Mouse (Mus musculus) gastrocnemius, postnatal 25 days (tissue): Measurements from ENCODE around the gene Tmem132d. TPM values are rescaled to one million over a fixed set of nuclear protein-coding genes. Genes with fewer than 3 reads are reported as not detected.

Experiments
- DNase-seq: peaks from one replicate; pipeline ENCODE4 v3.0.0; 2022
- total RNA-seq, 2 experiments: library from RNA; stranded (reverse); gene quantifications; 1 replicate in 1 of 2; 2 replicates in 1 of 2; pipeline ENCODE4 v1.2.3; 2021

Gene Tmem132d
- total RNA-seq, 2 experiments from 2014 or later = 0.05 TPM; not detected in 1

GRCm38 (mm10) chr5:127924106-127924505 lies 508.8 kb downstream of the Tmem132d start:
- DNase-seq = no peak

GRCm38 (mm10) chr5:127919171-127919570 lies 513.7 kb downstream of the Tmem132d start:
- no peak for DNase-seq

- DNase-seq = no peak
These were observed 514.5 kb downstream of the Tmem132d start for GRCm38 (mm10) chr5:127918376-127918775.

- DNase-seq = no peak
These were observed 518.7 kb downstream of the Tmem132d start for GRCm38 (mm10) chr5:127914157-127914556.

- DNase-seq = no peak
These were observed 521.3 kb downstream of the Tmem132d start for GRCm38 (mm10) chr5:127911603-127912002.

GRCm38 (mm10) chr5:127910356-127910755 lies 522.5 kb downstream of the Tmem132d start:
- no peak for DNase-seq

- no peak for DNase-seq
These were observed 537.7 kb downstream of the Tmem132d start for GRCm38 (mm10) chr5:127895176-127895575.

- DNase-seq = no peak
These were observed 547.0 kb downstream of the Tmem132d start for GRCm38 (mm10) chr5:127885566-127886505.

- DNase-seq = no peak
These were observed 549.9 kb downstream of the Tmem132d start for GRCm38 (mm10) chr5:127883021-127883420.

- DNase-seq = no peak
These were observed 558.4 kb downstream of the Tmem132d start for GRCm38 (mm10) chr5:127874461-127874860.

- DNase-seq = no peak
These were observed 567.7 kb downstream of the Tmem132d start for GRCm38 (mm10) chr5:127865157-127865556.

GRCm38 (mm10) chr5:127859719-127860118 lies 573.2 kb downstream of the Tmem132d start:
- DNase-seq = no peak

- DNase-seq = no peak
These were observed 580.6 kb downstream of the Tmem132d start for GRCm38 (mm10) chr5:127852305-127852704.

- no peak for DNase-seq
These were observed 601.1 kb downstream of the Tmem132d start for GRCm38 (mm10) chr5:127831791-127832190.

GRCm38 (mm10) chr5:127830831-127831230 lies 602.0 kb downstream of the Tmem132d start:
- DNase-seq = no peak

- no peak for DNase-seq
These were observed 604.1 kb downstream of the Tmem132d start for GRCm38 (mm10) chr5:127828756-127829155.

- DNase-seq = no peak
These were observed 610.9 kb downstream of the Tmem132d start for GRCm38 (mm10) chr5:127821960-127822359.

GRCm38 (mm10) chr5:127815292-127815691 lies 617.6 kb downstream of the Tmem132d start:
- no peak for DNase-seq

- DNase-seq = no peak
These were observed 625.5 kb downstream of the Tmem132d start for GRCm38 (mm10) chr5:127807419-127807818.

GRCm38 (mm10) chr5:127806850-127807249 lies 626.0 kb downstream of the Tmem132d start:
- no peak for DNase-seq

GRCm38 (mm10) chr5:127800907-127801306 lies 632.0 kb downstream of the Tmem132d start:
- no peak for DNase-seq

GRCm38 (mm10) chr5:127781221-127781620 lies 651.7 kb downstream of the Tmem132d start:
- DNase-seq = no peak

GRCm38 (mm10) chr5:127775749-127776148 lies 657.1 kb downstream of the Tmem132d start:
- no peak for DNase-seq

- no peak for DNase-seq
These were observed 674.3 kb downstream of the Tmem132d start for GRCm38 (mm10) chr5:127758576-127758975.
